Mouse (Mus musculus) bone marrow macrophage, adult 2 months (primary cell): ENCODE data around the gene Tex46.

ENCODE experiments used
- CTCF ChIP-seq: IDR thresholded peaks from 2 replicates; pipeline ENCODE4 v1.5.1; 2012; ENCODE audit warnings: low read depth, mild to moderate bottlenecking, low read length, moderate library complexity
- POLR2A ChIP-seq: IDR thresholded peaks from 2 replicates; pipeline ENCODE4 v1.6.1; 2012; ENCODE audit warnings: mild to moderate bottlenecking, low read depth, low read length, borderline replicate concordance

DNA sequence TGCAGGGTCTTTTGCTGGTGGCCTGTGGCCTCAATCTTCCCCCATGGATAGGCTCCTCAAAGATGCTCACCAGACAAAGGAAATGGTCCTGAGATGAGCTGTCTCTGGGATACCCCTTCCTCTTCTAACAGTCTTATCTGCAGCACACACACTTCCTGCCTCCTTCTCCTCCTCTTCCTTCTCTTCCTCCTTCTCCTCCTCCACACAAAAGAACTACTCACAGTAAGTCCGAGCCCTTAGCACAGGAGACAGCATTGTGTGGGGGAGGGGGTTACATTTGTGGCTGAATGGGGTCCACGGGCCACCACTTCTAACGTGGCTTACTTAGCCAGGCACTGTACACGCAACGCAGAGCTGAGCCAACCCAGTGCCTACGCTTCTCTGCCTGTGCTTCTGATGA is 42.8 kb downstream of the Tex46 start:
- TF ChIP-seq POLR2A (no peak), CTCF (no peak)
